Mouse (Mus musculus) right cerebral cortex, postnatal 10 days (tissue): Measurements from ENCODE around the gene Cad.
A peak's percentile ranks its signal among the peaks of the same experiment; 100 is the strongest.
"Not testable (repeated sequence)": the region's sequence is repeated elsewhere in the genome, so short reads cannot be mapped to it uniquely, and the experiment has no call there.

ENCODE experiments used
- DNase-seq, 2 experiments: peaks; one replicate each; pipeline ENCODE4 v3.0.0; 2021; ENCODE audit warnings: low spot score in 2 of 2

The Cad gene

GRCm38 (mm10) chr5:31054261-31055215 is at the start of gene Cad:
Gene Cad (plus strand): TSS chr5:31054780.
- peak; percentile 95 to 96 for DNase-seq

GRCm38 (mm10) chr5:31012737-31013136 is 41.8 kb upstream of the Cad start:
- no peak for DNase-seq

DNA sequence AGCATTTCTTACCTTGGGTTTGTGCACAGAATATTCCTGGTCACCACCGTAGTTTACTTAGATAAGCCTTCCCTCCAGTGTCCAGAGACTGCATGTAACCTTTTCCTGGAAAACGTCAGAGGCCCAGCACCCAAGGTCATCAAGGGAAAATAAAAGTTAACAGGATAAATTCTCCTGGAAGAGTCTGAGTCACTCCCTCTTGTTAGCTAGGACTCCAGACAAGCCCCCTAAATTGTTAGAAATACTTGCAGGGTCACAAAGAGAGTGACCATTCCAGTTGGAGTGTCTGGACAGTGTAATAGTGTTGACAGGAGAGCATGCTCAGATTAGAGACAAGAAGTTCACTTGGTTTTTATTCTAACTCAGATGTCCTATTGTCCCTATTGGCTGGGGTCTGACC is 38.7 kb upstream of the Cad start:
- no peak for DNase-seq

- not testable (repeated sequence) for DNase-seq
Observed at GRCm38 (mm10) chr5:31021790-31022189, 32.8 kb upstream of the Cad start.

GRCm38 (mm10) chr5:31022690-31023089 is 31.9 kb upstream of the Cad start:
- no peak for DNase-seq

GRCm38 (mm10) chr5:31023254-31023653 is 31.3 kb upstream of the Cad start:
- no peak for DNase-seq

GRCm38 (mm10) chr5:31024641-31025040 is 29.9 kb upstream of the Cad start:
- no peak for DNase-seq

DNA sequence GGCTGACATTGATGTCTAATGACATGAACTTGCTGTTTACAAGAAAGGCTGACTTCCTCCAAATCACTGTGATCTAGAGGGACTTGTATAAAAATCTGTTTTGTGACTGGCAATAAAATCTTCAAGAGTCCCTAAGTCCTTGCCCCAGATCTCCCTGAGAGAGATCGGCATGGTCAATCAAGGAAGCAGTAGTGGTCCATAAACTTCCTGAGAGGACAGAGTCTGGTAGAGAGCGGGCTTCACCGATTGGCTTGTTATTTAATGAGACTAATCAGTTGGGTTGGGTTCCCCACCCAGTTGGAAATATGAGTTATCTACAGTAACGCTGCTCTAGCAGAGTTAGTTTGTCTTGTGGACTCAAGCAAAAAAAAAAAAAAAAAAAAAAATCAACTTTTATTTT is 23.7 kb upstream of the Cad start:
- no peak for DNase-seq

- DNase-seq: no peak
Observed at GRCm38 (mm10) chr5:31031508-31031907, 23.1 kb upstream of the Cad start.

DNA sequence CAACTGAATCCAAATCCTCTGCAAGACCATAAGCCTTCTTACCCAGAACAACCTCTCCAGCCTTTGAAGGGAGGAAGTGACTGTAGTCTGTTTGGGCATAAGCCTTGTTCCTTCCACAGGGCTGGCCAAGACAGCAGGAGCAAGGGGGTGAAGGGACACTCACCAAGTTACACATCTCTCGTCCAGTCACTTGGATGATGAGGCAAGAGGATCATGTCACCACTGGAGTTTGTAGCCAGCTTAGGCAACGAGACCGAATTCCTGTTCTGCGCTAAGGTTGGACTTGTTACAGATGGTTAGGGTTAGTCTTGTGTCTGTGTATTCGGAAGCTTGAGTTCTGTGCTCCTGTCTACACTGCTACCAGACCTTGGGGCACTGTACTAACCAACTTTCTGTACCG is 19.9 kb upstream of the Cad start:
- no peak for DNase-seq

GRCm38 (mm10) chr5:31036556-31036955 is 18.0 kb upstream of the Cad start:
- DNase-seq: not testable (repeated sequence)

DNA sequence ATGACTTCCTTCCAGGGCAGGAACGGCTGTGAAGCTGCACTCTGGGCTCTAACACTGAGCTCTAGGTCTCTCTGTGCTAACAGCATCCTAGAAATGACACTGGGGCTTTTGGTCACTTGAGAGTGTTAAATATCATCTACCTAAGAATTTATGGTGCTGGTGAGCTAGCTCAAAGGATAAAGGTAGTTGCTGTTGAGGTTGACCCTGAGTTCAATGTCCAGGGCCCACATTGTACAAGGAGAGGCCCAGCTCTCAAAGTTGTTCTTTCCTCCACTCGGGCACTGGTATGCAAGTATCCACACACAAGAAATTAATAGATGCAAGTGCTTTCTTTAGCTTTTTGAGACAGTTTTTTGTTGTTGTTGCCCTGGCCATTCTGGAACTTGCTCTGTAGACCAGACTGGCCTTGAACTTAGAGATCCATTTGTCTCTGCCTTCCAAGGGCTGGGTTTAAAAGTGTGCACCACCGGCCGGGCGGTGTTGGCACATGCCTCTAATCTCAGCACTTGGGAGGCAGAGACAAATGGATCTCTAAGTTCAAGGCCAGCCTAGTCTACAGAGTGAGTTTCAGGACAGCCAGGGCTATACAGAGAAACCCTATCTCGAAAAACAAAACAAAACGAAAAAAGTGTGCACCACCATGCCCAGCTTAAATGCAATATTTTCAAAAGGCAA is 16.3 kb upstream of the Cad start:
- DNase-seq: no peak

GRCm38 (mm10) chr5:31046416-31046815 is 8.2 kb upstream of the Cad start:
- no peak for DNase-seq

- no peak for DNase-seq
Observed at GRCm38 (mm10) chr5:31047074-31047473, 7.5 kb upstream of the Cad start.

DNA sequence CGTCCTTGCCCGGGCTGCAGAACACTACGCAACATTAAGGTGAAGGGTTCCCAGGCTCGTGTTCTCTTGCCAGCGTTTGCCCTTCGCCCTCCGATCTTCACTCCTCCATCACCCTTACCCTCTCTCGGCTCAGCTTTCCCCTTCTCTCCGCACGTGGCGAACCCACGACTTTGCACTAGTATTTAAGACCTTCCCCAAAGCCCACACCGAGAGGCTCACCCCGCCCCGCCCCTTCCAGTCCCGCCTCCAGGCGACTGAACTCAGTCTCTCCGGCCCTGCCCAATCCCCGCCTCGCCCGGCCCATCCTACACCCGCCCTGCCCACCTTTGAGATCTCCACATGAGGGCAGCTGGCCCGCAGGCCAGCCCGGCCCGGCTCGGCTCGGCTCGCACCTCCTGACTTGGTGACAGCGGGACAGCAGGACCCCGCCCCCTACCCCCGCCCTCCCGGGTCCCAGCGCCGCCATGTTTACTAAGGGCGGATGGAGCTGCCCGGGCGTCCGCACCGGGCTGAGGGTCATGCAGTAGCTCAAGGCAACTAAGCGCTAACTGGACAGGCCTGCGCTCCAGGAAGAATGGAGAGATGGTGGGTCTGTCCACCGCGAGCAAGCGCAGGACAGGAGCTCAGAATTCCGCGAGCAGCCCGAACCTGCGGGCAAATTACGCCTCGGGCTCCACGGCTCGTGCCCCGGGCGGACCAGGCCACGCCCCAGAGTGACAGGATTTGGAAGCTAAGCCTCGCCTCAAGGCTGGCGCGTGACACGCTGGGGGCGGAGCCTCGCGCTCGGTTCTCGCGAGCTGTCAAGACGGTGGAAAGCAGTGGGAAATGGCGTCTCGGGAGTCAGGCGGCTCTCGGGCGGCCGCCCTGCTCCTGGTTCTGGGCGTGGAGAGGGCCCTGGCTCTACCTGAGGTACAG is 6.5 kb upstream of the Cad start, which contains the start of gene Atraid:
Gene Atraid (plus strand): TSS at position 465 of the 915 bp plus-strand sequence.
- DNase-seq: peak; percentile 98

- DNase-seq: peak; percentile 59 to 64
Observed at GRCm38 (mm10) chr5:31048763-31049641, 5.6 kb upstream of the Cad start, which contains the start of gene Slc5a6. Gene Slc5a6 (minus strand): TSS chr5:31048924.

DNA sequence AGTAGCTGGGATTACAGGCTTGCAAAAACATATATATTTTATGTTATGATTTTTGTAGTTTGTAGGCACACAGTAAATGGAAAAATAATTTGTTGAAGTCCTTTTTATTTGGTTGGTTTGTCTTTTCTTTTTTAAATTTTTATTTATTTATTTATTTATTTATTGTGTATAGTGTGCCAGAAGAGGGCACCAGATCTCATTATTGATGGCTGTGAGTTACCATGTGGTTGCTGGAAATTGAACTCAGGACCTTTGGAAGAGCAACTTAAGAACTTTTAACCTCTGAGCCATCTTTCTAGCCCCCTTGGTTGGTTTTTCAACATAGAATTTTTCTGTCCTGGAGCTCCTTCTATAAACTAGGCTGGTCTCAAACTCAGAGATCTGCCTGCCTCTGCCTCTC is 4.2 kb upstream of the Cad start:
- DNase-seq: no peak

GRCm38 (mm10) chr5:31053728-31054127 is 852 bp upstream of the Cad start:
- DNase-seq: not testable (repeated sequence)

DNA sequence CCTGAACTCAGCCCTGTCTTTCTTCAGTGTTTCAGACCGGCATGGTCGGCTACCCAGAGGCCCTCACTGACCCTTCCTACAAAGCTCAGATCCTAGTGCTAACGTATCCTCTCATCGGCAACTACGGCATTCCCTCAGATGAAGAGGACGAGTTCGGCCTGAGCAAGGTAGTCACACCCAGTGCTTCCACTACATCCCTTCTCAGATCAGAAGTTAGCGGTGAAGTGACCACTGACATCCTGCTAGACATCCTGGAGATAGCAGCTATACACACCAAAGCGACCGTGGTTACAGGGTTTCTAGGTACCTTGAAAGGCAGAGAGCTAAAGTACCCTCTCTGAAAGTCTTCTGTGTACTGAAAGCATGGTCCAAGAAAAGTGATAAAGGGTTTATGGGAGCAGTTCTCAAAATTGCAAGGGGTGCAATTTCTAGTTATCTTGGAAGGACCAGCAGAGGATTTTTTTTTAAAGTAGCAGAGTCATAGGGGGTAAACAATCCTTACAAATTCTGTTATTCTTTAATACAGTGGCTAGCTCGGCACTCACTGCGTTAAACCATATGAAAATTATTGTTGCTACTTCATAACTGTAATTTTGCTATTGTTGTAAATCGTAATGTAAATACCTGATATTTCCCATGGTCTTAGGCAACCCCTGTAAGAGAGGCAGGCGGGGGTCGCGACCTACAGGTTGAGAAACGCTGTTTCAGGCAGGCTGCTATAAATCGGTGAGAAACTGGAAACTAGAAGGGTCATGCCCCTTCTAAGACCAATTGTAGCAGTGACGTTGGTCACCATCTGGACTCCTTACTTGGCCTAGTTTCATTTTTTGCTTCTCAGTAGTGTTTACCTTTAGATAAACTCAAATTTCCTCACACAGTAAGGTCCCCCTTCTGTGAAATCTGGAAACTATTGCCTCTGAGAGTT is 898 bp downstream of the Cad start:
- no peak for DNase-seq

- DNase-seq: no peak
Observed at GRCm38 (mm10) chr5:31069810-31070209, 15.2 kb downstream of the Cad start.
